Mouse (Mus musculus): ENCODE data around the gene Gm17019.
"Not testable (repeated sequence)": the region's sequence is repeated elsewhere in the genome, so short reads cannot be mapped to it uniquely, and the experiment has no call there.

Gene Gm17019

GRCm38 (mm10) chr5:14997556-14997955, 35.2 kb downstream of the Gm17019 start:
- DNase-seq (ENCODE audit: extremely low read depth, low read depth, low spot score), result not testable (repeated sequence)

GRCm38 (mm10) chr5:14996670-14997249, 36.0 kb downstream of the Gm17019 start:
- DNase-seq (ENCODE audit: extremely low read depth, low read depth, low spot score), result not testable (repeated sequence)

DNA sequence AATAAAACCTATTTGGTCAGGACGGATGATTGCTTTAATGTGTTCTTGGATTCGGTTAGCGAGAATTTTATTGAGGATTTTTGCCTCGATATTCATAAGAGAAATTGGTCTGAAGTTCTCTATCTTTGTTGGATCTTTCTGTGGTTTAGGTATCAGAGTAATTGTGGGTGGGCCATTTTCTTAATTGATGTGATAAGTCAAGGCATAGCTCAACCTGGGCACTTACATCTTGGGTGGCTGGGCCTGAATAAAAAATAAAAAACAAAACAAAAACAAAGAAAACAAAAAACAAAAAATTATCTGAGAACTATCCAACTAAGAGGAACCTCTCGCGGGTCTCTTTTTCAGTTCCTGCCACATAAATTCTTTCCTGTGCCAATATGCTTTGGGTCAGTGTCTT, 38.7 kb downstream of the Gm17019 start:
- not testable (repeated sequence) for DNase-seq (ENCODE audit: extremely low read depth, low read depth, low spot score)

DNA sequence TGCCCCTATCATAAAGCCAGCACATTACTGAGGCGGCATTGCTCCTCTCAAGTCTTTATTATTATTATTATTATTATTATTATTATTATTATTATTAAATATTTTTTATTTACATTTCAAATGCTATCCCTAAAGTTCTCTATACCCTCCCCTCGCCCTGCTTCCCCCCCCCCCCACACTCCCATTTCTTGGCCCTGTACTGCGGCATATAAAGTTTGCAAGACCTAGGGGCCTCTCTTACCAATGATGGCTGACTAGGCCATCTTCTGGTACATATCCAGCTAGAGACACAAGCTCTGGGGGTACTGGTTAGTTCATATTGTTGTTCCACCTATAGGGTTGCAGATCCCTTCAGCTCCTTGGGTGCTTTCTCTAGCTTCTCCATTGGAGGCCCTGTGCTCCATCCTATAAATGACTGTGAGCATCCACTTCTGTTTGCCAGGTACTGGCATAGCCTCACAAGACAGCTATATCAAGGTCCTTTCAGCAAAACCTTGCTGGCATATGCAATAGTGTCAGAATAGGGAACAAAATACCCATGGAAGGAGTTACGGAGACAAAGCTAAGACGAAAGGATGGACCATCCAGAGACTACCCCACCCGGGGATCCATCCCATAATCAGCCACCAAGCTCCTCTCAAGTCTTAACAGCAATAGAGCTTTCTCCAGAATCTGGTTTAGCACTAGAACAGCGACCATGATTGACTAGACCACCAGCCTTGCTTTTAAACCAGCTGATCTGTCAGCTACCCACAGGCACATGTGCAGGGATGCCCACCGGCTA, 42.2 kb downstream of the Gm17019 start:
- DNase-seq (ENCODE audit: extremely low read depth, low read depth, low spot score), result not testable (repeated sequence)

DNA sequence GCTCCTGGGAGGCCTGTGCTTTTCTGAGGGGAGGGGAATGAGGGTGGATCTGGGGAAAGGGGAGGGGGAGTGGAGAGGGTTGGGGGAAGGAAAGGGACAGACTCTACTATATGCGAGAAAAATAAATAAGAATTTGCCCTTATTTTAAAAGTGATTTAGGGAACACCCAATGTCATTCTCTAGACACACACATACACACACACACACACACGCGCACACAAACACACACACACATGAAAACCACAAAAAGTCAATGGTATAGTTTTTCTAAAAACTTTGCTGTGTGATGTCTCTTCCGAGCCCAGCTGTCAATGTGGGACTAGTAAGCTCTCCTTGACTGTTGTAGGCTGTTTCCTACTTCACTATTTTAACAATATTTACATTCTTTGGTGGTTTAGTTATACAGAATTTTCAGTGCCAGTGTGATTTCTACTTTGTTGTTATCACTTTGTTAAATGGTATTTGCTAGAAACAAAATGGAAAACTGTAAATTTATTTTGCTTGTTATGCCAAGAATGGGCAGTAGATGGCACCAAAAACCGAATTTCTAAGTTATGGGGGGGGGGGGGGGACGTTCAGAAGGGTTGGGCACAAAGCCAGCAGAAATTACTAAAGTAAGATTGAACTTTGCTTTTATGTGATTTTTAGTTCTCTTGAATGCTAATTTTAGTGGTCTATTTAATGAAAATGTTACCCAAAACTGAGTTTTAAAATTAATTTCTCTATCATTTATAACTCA, 46.0 kb downstream of the Gm17019 start:
- not testable (repeated sequence) for DNase-seq (ENCODE audit: extremely low read depth, low read depth, low spot score)

Measured in fat pad, adult 2 months (tissue).